Mouse (Mus musculus) hindbrain, postnatal 0 days (tissue): ENCODE measurements around the gene B130006D01Rik. TPM values are rescaled to one million over a fixed set of nuclear protein-coding genes. Genes with fewer than 3 reads are reported as not detected.

Experiments used
- ATAC-seq: fragments of 200-750 bp; cut with Nextera tagmentation; 2 replicates; pipeline ENCODE4 v1.8.0; 2017; ENCODE audit warnings: mild to moderate bottlenecking, moderate TSS enrichment, moderate library complexity
- DNase-seq: peaks from one replicate; pipeline ENCODE4 v3.0.0-alpha.2; 2015; ENCODE audit warnings: low spot score
- H3K27ac ChIP-seq: fragments of 300-500 bp; sonication (generic); 2 replicates; pipeline ENCODE4 v1.5.1; 2014; ENCODE audit warnings: mild to moderate bottlenecking
- H3K27me3 ChIP-seq: fragments of 300-500 bp; sonication (generic); 2 replicates; pipeline ENCODE4 v1.6.1; 2014; ENCODE audit warnings: low read length, mixed read lengths; ENCODE audit not compliant: insufficient read depth
- H3K36me3 ChIP-seq: fragments of 300-500 bp; sonication (generic); 2 replicates; pipeline ENCODE4 v1.6.1; 2014; ENCODE audit warnings: low read length, mixed read lengths; ENCODE audit not compliant: insufficient read depth
- H3K4me1 ChIP-seq: fragments of 300-500 bp; sonication (generic); 2 replicates; pipeline ENCODE4 v1.6.1; 2014; ENCODE audit warnings: antibody characterized with exemption, low read length, mixed read lengths; ENCODE audit not compliant: insufficient read depth
- H3K4me2 ChIP-seq: fragments of 300-500 bp; sonication (generic); 2 replicates; pipeline ENCODE4 v1.6.1; 2014; ENCODE audit warnings: low read depth, mild to moderate bottlenecking, low read length, moderate library complexity, mixed read lengths
- H3K4me3 ChIP-seq: fragments of 300-500 bp; sonication (generic); 2 replicates; pipeline ENCODE4 v1.5.1; 2014; ENCODE audit warnings: low read length
- H3K9ac ChIP-seq: fragments of 300-500 bp; sonication (generic); replicated peaks from 2 replicates; pipeline ENCODE4 v1.6.1; 2014; ENCODE audit warnings: mild to moderate bottlenecking, low read length, moderate library complexity, mixed read lengths
- H3K9me3 ChIP-seq: fragments of 300-500 bp; sonication (generic); 2 replicates; pipeline ENCODE4 v1.6.1; 2016; ENCODE audit warnings: low read length, mixed read lengths
- CTCF ChIP-seq: IDR thresholded peaks from 2 replicates; pipeline ENCODE4 v1.5.1; 2016; ENCODE audit warnings: antibody characterized with exemption, control low read depth, low read depth
- WGBS: fragments of 180-500 bp; shearing (Covaris S2); extraction: QIAGEN DNeasy Blood & Tissue Kit; methylation state at CpG from one replicate; pipeline ENCODE4 v1.1.7; 2014; 5-methylcytosine and 5-hydroxymethylcytosine counted together
- polyA plus RNA-seq: library from polyadenylated mRNA; unstranded; fragments of >200 nt; fragmentation: Nextera tagmentation; extraction: Ambion mirVana; gene quantifications from 2 replicates; pipeline ENCODE4 v1.2.1, GENCODE M21; 2015
- total RNA-seq: library from RNA; depleted of rRNA; stranded (reverse); fragments of >200 nt; gene quantifications from 2 replicates; pipeline ENCODE4 v1.2.3, GENCODE M21; 2014

Gene B130006D01Rik
- total and polyA plus RNA-seq, 2 experiments from 2014 or later, result 0.88 to 2.0 TPM

- 0% methylated on average over 27 of the region's 49 CpGs for WGBS
These were observed 10.1 kb upstream of the B130006D01Rik start for GRCm38 (mm10) chr11:95713225-95713810.

GRCm38 (mm10) chr11:95713811-95714241 lies 9.6 kb upstream of the B130006D01Rik start:
- ATAC-seq (0 out of 2 replicates have a peak, but pooled peaks have one; percentile 11), DNase-seq (peak; percentile 39)
- Histone ChIP-seq H3K27me3 (no peaks in the 10 kb centered on the region), H3K36me3 (no peaks in the 10 kb centered on the region), H3K4me2 (peak overlapping the region; percentile 93), H3K9me3 (no peaks in the 10 kb centered on the region), H3K4me1 (peaks cover 20% of the 10 kb centered on the region), H3K9ac (peak overlapping the region; percentile 98), H3K4me3 (peak overlapping the region; percentile 92), H3K27ac (peak overlapping the region; percentile 98; the same call in 1 of the 2 replicates)
- WGBS, result 2% methylated on average over 13 of the region's 13 CpGs
- TF ChIP-seq CTCF, result no peak

More at GRCm38 (mm10) chr11:95713225-95713810, 10.1 kb upstream of the B130006D01Rik start:
- TF ChIP-seq CTCF, result no peak; the same call in 1 of the 2 replicates
- peak overlapping the region; percentile 98 for H3K27ac ChIP-seq
- H3K27me3 ChIP-seq, result no peaks in the 10 kb centered on the region
- H3K4me3 ChIP-seq, result peak overlapping the region; percentile 92
- DNase-seq, result peak; percentile 53
- H3K4me1 ChIP-seq, result peaks cover 20% of the 10 kb centered on the region
- H3K9me3 ChIP-seq, result no peaks in the 10 kb centered on the region
- no peaks in the 10 kb centered on the region for H3K36me3 ChIP-seq
- peak; percentile 73 for ATAC-seq
- H3K9ac ChIP-seq, result peak overlapping the region; percentile 98
- H3K4me2 ChIP-seq, result peak overlapping the region; percentile 93

- Histone ChIP-seq H3K27me3 (no peaks in the 10 kb centered on the region), H3K4me3 (peak overlapping the region; percentile 92), H3K4me2 (peak overlapping the region; percentile 93), H3K9ac (peak overlapping the region; percentile 98), H3K4me1 (peaks cover 20% of the 10 kb centered on the region), H3K9me3 (no peaks in the 10 kb centered on the region), H3K36me3 (no peaks in the 10 kb centered on the region), H3K27ac (peak overlapping the region; percentile 98; the same call in 1 of the 2 replicates)
- WGBS, result 30% methylated on average over 7 of the region's 7 CpGs
- ATAC-seq, result no peak
- no peak for TF ChIP-seq CTCF
- no peak for DNase-seq
These were observed 9.0 kb upstream of the B130006D01Rik start for GRCm38 (mm10) chr11:95714411-95714810.

GRCm38 (mm10) chr11:95716136-95716535 lies 7.3 kb upstream of the B130006D01Rik start:
- no peaks in the 10 kb centered on the region for H3K36me3 ChIP-seq
- ATAC-seq (no peak), DNase-seq (no peak)
- WGBS, result 42% methylated on average over 8 of the region's 8 CpGs
- H3K9me3 ChIP-seq, result no peaks in the 10 kb centered on the region
- no peak overlapping the region for H3K4me3 ChIP-seq
- H3K9ac ChIP-seq, result no peak overlapping the region
- peaks cover 20% of the 10 kb centered on the region for H3K4me1 ChIP-seq
- H3K27me3 ChIP-seq, result no peaks in the 10 kb centered on the region
- no peak for TF ChIP-seq CTCF
- H3K4me2 ChIP-seq, result peak overlapping the region; percentile 93; the same call in 1 of the 2 replicates
- no peak overlapping the region for H3K27ac ChIP-seq

- Histone ChIP-seq H3K4me3 (no peak overlapping the region), H3K9me3 (no peaks in the 10 kb centered on the region), H3K4me2 (no peak overlapping the region), H3K27ac (no peak overlapping the region), H3K4me1 (peaks cover 14% of the 10 kb centered on the region), H3K36me3 (no peaks in the 10 kb centered on the region), H3K27me3 (no peaks in the 10 kb centered on the region), H3K9ac (no peak overlapping the region)
- WGBS, result 85% methylated on average over 3 of the region's 3 CpGs
- TF ChIP-seq CTCF, result no peak
- no peak for DNase-seq
- no peak for ATAC-seq
These were observed 4.0 kb upstream of the B130006D01Rik start for GRCm38 (mm10) chr11:95719356-95719755.

GRCm38 (mm10) chr11:95724466-95724865 lies 1.1 kb downstream of the B130006D01Rik start:
- H3K4me3 ChIP-seq, result no peak overlapping the region
- H3K9ac ChIP-seq, result no peak overlapping the region
- no peak for ATAC-seq
- no peak overlapping the region for H3K4me2 ChIP-seq
- no peak for TF ChIP-seq CTCF
- no peak for DNase-seq
- no peaks in the 10 kb centered on the region for H3K9me3 ChIP-seq
- WGBS, result 94% methylated on average over 4 of the region's 4 CpGs
- H3K27ac ChIP-seq, result no peak overlapping the region
- H3K4me1 ChIP-seq, result no peaks in the 10 kb centered on the region
- no peaks in the 10 kb centered on the region for H3K36me3 ChIP-seq
- H3K27me3 ChIP-seq, result no peaks in the 10 kb centered on the region

- WGBS, result 72% methylated on average over 4 of the region's 4 CpGs
- H3K4me3 ChIP-seq, result no peak overlapping the region
These were observed 2.8 kb downstream of the B130006D01Rik start for GRCm38 (mm10) chr11:95726156-95726555.

More at GRCm38 (mm10) chr11:95726156-95726555, 2.8 kb downstream of the B130006D01Rik start:
- DNase-seq, result no peak
- Histone ChIP-seq H3K4me2 (no peak overlapping the region), H3K27ac (no peak overlapping the region), H3K27me3 (no peaks in the 10 kb centered on the region), H3K4me1 (no peaks in the 10 kb centered on the region), H3K9ac (no peak overlapping the region), H3K9me3 (no peaks in the 10 kb centered on the region), H3K36me3 (no peaks in the 10 kb centered on the region)
- no peak for ATAC-seq
- TF ChIP-seq CTCF, result no peak
